Mouse (Mus musculus): Measurements from ENCODE around the gene Plk5. TPM values are rescaled to one million over a fixed set of nuclear protein-coding genes. Genes with fewer than 3 reads are reported as not detected.

Plk5 gene
- total and polyA plus RNA-seq, 2 experiments from 2014 or later = 12.5 to 17.5 TPM

GRCm38 (mm10) chr10:80389185-80389708 is 33.0 kb downstream of the Plk5 start:
- peaks cover 6% of the 10 kb centered on the region for H3K4me1 ChIP-seq (ENCODE audit: insufficient read depth, low read length)
- no peaks in the 10 kb centered on the region for H3K27me3 ChIP-seq (ENCODE audit: insufficient read depth, low read length)
- H3K4me3 ChIP-seq (ENCODE audit: low read depth, low read length) = no peak overlapping the region
- H3K4me2 ChIP-seq (ENCODE audit: low read depth, low read length, poor library complexity, severe bottlenecking) = no peak overlapping the region
- no peak overlapping the region for H3K27ac ChIP-seq (ENCODE audit: low read depth, low read length)
- DNase-seq (ENCODE audit: low spot score) = no peak
- no peak for TF ChIP-seq CTCF (IDR thresholded peaks at IDR 0.05)
- no peak overlapping the region for H3K9ac ChIP-seq (replicated peaks; ENCODE audit: low read length, poor library complexity, severe bottlenecking)
- H3K36me3 ChIP-seq (ENCODE audit: insufficient read depth, low read length) = peaks cover 31% of the 10 kb centered on the region
- 69% methylated on average over 4 of the region's 4 CpGs for WGBS
- no peak for ATAC-seq (ENCODE audit: low FRiP score)
- no peaks in the 10 kb centered on the region for H3K9me3 ChIP-seq (ENCODE audit: low read length)

- 89% methylated on average over 9 of the region's 9 CpGs for WGBS
- DNase-seq (ENCODE audit: low spot score) = no peak
- 0 out of 2 replicates have a peak overlapping the region, but pooled peaks have one; percentile 5 for H3K9ac ChIP-seq (replicated peaks; ENCODE audit: low read length, poor library complexity, severe bottlenecking)
- peaks cover 44% of the 10 kb centered on the region for H3K36me3 ChIP-seq (ENCODE audit: insufficient read depth, low read length)
- TF ChIP-seq CTCF (IDR thresholded peaks at IDR 0.05) = no peak
- H3K4me1 ChIP-seq (ENCODE audit: insufficient read depth, low read length) = peaks cover 6% of the 10 kb centered on the region
- no peak overlapping the region for H3K4me2 ChIP-seq (ENCODE audit: low read depth, low read length, poor library complexity, severe bottlenecking)
- H3K27ac ChIP-seq (ENCODE audit: low read depth, low read length) = no peak overlapping the region
- no peak overlapping the region for H3K4me3 ChIP-seq (ENCODE audit: low read depth, low read length)
- ATAC-seq (ENCODE audit: low FRiP score) = no peak
- no peaks in the 10 kb centered on the region for H3K9me3 ChIP-seq (ENCODE audit: low read length)
- H3K27me3 ChIP-seq (ENCODE audit: insufficient read depth, low read length) = no peaks in the 10 kb centered on the region
Measured at GRCm38 (mm10) chr10:80390697-80391096, 34.4 kb downstream of the Plk5 start.

- DNase-seq (ENCODE audit: low spot score) = no peak
- TF ChIP-seq CTCF (IDR thresholded peaks at IDR 0.05) = no peak
- WGBS = 95% methylated on average over 5 of the region's 5 CpGs
Measured at GRCm38 (mm10) chr10:80392687-80393086, 36.4 kb downstream of the Plk5 start.

GRCm38 (mm10) chr10:80395025-80395627 is 38.9 kb downstream of the Plk5 start:
- Histone ChIP-seq H3K36me3 (ENCODE audit: insufficient read depth, low read length) (peaks cover 44% of the 10 kb centered on the region), H3K4me2 (ENCODE audit: low read depth, low read length, poor library complexity, severe bottlenecking) (no peak overlapping the region), H3K4me1 (ENCODE audit: insufficient read depth, low read length) (peaks cover 12% of the 10 kb centered on the region), H3K27me3 (ENCODE audit: insufficient read depth, low read length) (no peaks in the 10 kb centered on the region), H3K27ac (ENCODE audit: low read depth, low read length) (no peak overlapping the region), H3K4me3 (ENCODE audit: low read depth, low read length) (no peak overlapping the region), H3K9me3 (ENCODE audit: low read length) (no peaks in the 10 kb centered on the region), H3K9ac (replicated peaks; ENCODE audit: low read length, poor library complexity, severe bottlenecking) (no peak overlapping the region)
- no peak for DNase-seq (ENCODE audit: low spot score)
- ATAC-seq (ENCODE audit: low FRiP score) = no peak
- 95% methylated on average over 32 of the region's 35 CpGs for WGBS
- no peak for TF ChIP-seq CTCF (IDR thresholded peaks at IDR 0.05)

More at GRCm38 (mm10) chr10:80392687-80393086, 36.4 kb downstream of the Plk5 start:
- Histone ChIP-seq H3K4me3 (ENCODE audit: low read depth, low read length) (no peak overlapping the region), H3K4me1 (ENCODE audit: insufficient read depth, low read length) (peaks cover 14% of the 10 kb centered on the region), H3K9ac (replicated peaks; ENCODE audit: low read length, poor library complexity, severe bottlenecking) (no peak overlapping the region), H3K4me2 (ENCODE audit: low read depth, low read length, poor library complexity, severe bottlenecking) (no peak overlapping the region), H3K36me3 (ENCODE audit: insufficient read depth, low read length) (peaks cover 44% of the 10 kb centered on the region), H3K27ac (ENCODE audit: low read depth, low read length) (no peak overlapping the region), H3K27me3 (ENCODE audit: insufficient read depth, low read length) (no peaks in the 10 kb centered on the region), H3K9me3 (ENCODE audit: low read length) (no peaks in the 10 kb centered on the region)
- ATAC-seq (ENCODE audit: low FRiP score) = no peak

- no peak for DNase-seq (ENCODE audit: low spot score)
- Histone ChIP-seq H3K4me3 (ENCODE audit: low read depth, low read length) (peak overlapping the region; percentile 73; the same call in 1 of the 2 replicates), H3K4me2 (ENCODE audit: low read depth, low read length, poor library complexity, severe bottlenecking) (peak overlapping the region; percentile 74), H3K27me3 (ENCODE audit: insufficient read depth, low read length) (no peaks in the 10 kb centered on the region), H3K36me3 (ENCODE audit: insufficient read depth, low read length) (peaks cover 42% of the 10 kb centered on the region), H3K9ac (replicated peaks; ENCODE audit: low read length, poor library complexity, severe bottlenecking) (peak overlapping the region; percentile 54; the same call in 1 of the 2 replicates), H3K9me3 (ENCODE audit: low read length) (no peaks in the 10 kb centered on the region), H3K27ac (ENCODE audit: low read depth, low read length) (peak overlapping the region; percentile 99; the same call in 1 of the 2 replicates), H3K4me1 (ENCODE audit: insufficient read depth, low read length) (peaks cover 18% of the 10 kb centered on the region)
- TF ChIP-seq CTCF (IDR thresholded peaks at IDR 0.05) = no peak
- no peak for ATAC-seq (ENCODE audit: low FRiP score)
- whole genome bisulfite sequencing = 87% methylated on average over 11 of the region's 11 CpGs
Measured at GRCm38 (mm10) chr10:80396822-80397523, 40.7 kb downstream of the Plk5 start.

Data from midbrain, postnatal 0 days (tissue).